Mouse (Mus musculus): ENCODE measurements at regions not wholly inside any gene's neighbourhood (a gene's known extent, or its start where the extent isn't known, plus 50 kb on each side); places are given as distances from the start of the nearest gene placed in this dataset.
"Not testable (repeated sequence)": the region's sequence is repeated elsewhere in the genome, so short reads cannot be mapped to it uniquely, and the experiment has no call there.

DNA sequence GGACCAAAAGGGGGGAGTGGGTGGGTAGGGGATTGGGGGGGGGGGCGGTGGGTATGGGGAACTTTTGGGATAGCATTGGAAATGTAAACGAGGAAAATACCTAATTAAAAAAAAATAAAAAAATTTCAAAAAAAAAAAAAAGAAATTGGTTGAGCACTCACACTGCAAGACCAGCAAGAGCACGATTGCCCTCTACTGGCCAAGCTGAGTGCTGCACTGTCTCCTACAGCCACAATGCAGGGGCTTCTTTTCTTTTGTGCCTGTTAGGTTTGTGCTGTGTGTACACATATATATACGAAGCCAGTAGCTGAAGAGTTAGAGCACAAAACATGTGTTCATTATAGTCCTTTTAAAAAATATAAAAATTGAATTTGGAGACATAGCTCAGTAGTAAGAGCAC lies 55.6 kb downstream of the Mup20 start:
- peak in 1 of 2 experiments; percentile 5 for DNase-seq (ENCODE audit: low spot score in 2 of 2)

GRCm38 (mm10) chr4:61989941-61990340 lies 64.0 kb downstream of the Mup20 start:
- DNase-seq (ENCODE audit: low spot score in 2 of 2) = not testable (repeated sequence)

GRCm38 (mm10) chr4:61976159-61976558 lies 77.8 kb downstream of the Mup20 start:
- DNase-seq (ENCODE audit: low spot score in 2 of 2) = no peak

GRCm38 (mm10) chr4:61973236-61973635 lies 80.7 kb downstream of the Mup20 start:
- no peak for DNase-seq (ENCODE audit: low spot score in 2 of 2)

DNA sequence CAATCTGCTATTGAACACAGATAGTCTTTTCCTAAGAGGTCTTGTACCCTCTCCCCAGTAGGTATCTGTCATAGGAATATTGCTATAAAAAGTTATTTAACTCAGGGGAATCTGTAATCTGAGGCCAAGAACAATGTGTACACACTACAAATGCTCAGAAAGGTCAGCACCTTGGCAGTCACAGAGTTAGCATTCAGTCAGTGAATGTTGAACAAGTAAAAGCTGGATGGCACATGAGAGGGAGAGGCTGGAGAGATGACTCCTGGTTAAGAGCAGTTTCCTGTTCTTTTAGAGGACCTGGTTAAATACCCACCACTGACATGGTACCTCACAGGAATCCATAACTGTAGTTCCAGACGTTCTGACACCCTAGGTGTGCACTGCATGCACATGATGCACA lies 84.3 kb downstream of the Mup20 start:
- DNase-seq (ENCODE audit: low spot score in 2 of 2) = no peak

DNA sequence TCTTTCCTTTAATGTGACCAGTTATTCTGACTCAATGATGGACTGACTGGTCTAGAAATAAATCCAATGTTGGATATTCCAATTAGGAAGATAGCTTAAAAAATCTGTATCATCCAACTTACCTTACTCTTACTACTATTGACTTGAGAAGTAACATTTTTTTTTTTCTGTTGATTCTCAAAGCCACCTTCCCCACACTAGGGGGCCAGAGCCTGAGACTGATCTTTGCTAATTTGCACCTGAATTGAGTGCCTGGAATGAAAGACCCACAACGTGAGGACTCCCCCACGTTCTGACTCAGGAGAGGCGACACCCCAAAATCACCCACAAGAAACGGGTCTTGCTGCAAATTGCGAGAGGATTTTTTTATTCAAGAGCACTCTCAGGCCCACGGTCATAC lies 86.3 kb downstream of the Mup20 start:
- DNase-seq (ENCODE audit: low spot score in 2 of 2) = not testable (repeated sequence)

- DNase-seq (ENCODE audit: low spot score in 2 of 2) = no peak
Measured at GRCm38 (mm10) chr4:61962315-61962714, 91.6 kb downstream of the Mup20 start.

Data from frontal cortex, postnatal 14 days (tissue).